Mouse (Mus musculus) adrenal gland, postnatal 14 days (tissue): ENCODE results near the gene Aco1. TPM values are rescaled to one million over a fixed set of nuclear protein-coding genes. Genes with fewer than 3 reads are reported as not detected.

ENCODE experiments used
- DNase-seq: peaks from one replicate; pipeline ENCODE4 v3.0.0; 2021; ENCODE audit warnings: mixed read lengths
- total RNA-seq: library from RNA; stranded (reverse); gene quantifications from 2 replicates; pipeline ENCODE4 v1.2.3, GENCODE M21; 2021

Aco1 gene
- total RNA-seq, 1 experiment from 2014 or later = 132 TPM

DNA sequence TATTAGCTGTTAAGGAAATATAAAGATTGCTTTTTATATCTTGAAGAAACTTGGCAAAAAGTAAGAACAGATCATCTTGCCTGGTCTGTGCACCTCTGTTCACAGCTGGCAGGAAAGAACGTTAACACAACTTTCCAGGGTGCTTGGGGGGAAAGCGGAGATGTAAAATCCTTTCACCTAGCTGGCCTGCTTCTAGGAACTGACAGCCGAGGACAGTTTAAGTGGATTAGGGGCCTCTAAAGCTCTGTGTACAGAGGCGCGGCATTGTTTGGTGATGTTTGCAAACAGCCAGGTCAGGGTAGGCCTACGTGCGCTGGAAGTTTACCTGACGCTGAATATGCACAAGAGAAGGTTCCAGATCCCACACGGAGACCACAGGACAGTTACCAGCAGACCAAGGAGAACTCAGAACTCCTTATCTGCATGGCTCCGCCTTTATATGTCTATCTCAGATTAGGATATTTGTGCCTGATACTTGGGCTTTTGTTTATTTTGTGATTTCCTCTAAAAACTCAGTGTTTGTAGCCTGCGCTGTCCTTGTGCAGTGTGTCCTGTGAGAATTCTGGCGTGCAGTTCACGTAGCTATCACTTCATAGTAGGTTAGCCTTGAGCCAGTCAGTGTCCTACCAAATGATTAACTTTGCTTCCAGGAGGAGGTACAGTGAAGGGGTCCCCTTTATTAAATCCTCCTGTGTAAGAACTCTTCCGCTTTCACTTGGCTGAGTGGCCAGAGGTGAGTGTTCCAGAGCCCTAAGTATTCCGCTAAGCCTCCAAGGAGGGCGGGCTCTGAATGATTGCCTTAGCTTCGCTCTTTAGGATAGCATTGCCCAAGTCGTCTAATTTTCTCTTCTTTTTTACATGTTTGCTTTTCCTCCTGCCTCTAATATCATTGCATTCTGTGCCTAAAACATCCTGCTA is 14.0 kb downstream of the Aco1 start:
- no peak for DNase-seq

DNA sequence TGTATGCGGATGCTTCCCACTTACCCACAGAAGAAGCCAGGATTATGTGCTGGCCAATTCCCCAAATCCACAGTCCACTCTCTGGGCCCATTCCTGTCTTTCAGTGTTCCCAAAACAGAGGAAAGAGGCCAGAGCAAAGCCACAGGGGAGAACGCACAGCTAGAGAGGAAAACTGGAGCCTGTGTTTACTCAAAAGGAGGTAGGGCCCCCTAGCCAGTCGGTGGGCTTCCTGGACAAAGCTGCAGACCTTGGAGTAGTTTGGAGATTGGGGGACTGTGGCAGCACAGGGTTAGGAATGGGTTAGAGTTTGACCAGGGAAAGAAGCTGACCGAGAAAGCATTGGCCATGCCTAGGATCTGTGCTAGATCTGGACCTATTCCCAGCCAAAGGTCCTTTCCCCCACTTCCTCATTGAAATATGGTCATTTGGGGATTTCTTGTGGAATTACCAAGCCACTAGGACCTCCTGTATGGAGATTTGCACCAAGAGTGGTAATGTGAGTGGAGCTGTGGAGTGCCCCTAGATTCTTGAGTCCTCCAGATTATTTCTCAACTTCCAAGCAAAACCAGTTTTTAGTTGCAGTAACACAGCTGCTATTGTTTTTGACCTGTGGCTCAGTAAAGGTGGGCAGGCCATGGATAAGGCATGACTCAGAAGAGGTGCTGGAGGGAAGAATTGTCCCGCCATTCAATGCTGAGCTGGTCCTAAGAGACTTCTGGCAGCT is 14.8 kb downstream of the Aco1 start:
- DNase-seq = no peak

DNA sequence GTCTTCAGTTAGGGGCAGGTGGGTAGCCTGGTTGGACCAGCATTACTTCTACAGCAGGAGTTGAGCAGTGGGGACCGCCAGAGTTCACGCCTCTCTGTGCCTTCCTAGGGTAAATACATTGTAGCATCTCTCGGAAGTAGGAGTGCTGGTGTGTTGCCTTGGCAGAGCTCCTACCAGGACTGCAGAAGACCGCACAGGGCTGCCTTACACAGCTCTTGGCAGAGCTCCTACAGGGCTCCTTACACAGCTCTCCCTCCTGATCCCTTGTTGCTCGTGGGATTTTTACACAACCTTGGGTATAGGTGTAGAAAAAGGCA is 15.3 kb downstream of the Aco1 start:
- no peak for DNase-seq

GRCm38 (mm10) chr4:40160591-40161434 is 17.9 kb downstream of the Aco1 start:
- no peak for DNase-seq

DNA sequence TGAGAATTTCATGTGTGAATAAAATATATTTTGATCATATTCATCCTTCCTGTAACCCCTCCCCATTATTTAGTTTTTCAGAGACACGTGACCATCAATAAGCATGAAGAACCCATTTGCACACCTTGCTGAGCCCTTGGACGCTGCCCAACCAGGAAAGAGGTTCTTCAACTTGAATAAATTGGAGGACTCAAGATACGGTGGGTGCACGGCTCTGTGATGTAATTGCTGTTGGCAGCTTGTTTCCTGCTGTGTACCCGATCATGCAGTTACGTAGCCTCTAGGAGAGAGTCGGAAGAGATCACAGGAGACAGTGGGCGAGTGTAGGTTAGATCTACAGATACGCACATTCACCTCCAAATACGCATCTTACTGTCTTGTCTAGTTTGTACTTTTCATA is 20.8 kb downstream of the Aco1 start:
- DNase-seq = no peak

- no peak for DNase-seq
Observed at GRCm38 (mm10) chr4:40171477-40171876, 28.6 kb downstream of the Aco1 start.

- no peak for DNase-seq
Observed at GRCm38 (mm10) chr4:40172336-40172735, 29.5 kb downstream of the Aco1 start.

DNA sequence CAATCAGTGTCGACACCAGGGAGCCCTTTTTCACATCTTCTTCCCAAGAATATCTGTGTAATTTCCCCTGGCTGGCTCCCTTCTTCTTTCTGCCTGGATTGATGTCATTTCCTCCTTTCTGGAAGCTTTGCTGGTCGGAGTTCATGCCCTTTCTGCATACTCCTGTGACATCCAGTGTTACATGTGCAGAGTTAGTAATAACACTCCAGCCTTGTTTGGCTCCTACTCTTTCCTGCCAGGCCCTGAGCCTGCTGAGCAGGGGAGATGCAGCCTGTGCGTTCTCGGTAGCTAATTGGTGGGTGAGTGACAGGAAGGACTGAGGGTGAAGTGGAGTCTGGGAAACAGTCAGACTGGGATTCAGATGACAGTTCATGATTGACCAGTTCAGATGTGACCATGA is 31.4 kb downstream of the Aco1 start:
- no peak for DNase-seq

- no peak for DNase-seq
Observed at GRCm38 (mm10) chr4:40178584-40178983, 35.7 kb downstream of the Aco1 start.

DNA sequence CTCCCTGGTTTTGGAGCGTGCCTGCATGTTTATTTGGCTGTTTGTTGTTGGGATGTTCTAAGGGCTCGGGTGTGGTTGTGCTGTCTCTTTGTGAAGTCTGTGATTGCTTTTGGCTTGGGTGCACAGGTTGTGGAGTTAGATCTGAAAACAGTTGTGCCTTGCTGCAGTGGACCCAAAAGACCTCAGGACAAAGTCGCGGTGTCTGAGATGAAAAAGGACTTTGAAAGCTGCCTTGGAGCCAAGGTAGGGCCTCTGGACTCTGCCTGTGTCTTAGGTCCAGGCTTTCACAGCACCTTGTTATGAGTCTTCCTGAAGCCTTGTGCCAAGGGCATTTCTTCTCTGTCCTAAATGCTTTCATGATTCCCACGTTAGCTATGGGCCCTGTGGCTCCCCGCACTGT is 37.2 kb downstream of the Aco1 start:
- DNase-seq = no peak

DNA sequence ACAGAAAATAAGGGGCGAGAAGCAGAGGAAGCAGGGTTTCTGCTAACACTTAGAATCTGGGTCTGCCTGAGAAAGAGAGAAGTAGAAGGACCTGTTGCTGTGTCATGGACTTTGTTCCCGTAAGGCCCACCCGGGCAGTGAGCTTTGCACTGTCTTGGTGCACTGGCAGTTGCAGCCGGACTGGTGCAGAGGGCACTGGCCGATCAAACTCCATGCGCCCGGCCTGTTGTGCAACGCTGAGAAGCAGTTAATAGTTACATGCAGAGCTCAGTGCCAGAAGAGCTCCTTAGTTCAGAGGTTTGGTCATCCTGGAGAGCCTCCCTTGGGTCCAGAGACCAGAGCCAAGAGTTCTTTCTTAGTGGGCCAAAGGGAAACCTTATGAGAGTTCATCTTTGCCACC is 38.8 kb downstream of the Aco1 start:
- DNase-seq = peak; percentile 67

DNA sequence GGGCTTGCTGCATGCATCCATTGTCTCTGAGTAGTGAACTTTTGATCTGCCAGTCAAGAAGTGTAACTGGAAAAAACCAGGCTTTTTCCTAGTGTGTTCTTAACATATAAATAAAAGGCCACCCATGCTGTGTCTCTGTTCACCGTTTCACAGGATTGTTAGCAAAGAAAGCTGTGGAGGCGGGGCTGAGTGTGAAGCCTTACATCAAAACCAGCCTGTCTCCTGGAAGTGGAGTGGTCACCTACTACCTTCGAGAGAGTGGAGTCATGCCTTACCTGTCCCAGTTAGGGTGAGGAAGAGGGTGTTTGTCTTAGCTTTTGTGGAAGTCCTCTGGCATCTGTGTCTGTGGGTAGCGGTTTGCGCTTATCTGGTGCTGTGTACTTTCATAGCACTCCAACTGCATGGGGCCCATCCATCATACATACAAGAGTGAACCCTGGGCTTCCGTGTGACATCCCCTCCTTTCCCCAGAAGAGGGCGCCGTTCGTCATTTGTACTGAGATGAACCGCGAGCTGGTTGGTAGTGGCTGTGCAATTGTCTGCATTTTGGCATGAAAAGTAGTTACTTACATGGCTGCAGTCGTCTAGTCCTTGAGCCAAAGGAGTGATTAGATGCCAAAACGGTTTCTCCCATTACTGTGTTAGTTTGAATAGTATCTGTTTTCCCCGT is 39.9 kb downstream of the Aco1 start:
- peak; percentile 87 for DNase-seq

- DNase-seq = no peak
Observed at GRCm38 (mm10) chr4:40183781-40184180, 40.9 kb downstream of the Aco1 start.

- DNase-seq = no peak
Observed at GRCm38 (mm10) chr4:40184470-40184869, 41.6 kb downstream of the Aco1 start.

DNA sequence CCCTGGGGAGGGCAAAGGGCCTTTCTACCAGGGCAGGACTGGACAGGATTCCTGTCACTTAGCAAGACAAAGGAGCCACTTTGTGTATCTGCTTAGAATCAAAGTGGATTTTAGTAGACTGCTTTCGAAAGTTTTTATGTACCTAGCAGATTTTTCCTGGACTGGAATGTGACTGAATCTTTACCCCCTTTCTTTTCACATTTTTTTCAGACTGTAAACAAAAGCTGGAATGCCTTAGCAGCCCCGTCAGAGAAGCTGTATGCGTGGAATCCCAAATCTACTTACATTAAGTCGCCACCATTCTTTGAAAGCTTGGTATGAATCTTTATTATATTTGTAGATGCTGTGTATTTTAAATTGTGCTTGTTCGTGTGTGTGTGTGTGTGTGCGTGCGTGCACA is 45.1 kb downstream of the Aco1 start:
- no peak for DNase-seq

GRCm38 (mm10) chr4:40192246-40192645 is 49.4 kb downstream of the Aco1 start:
- DNase-seq = no peak

GRCm38 (mm10) chr4:40193461-40193860 is 50.6 kb downstream of the Aco1 start:
- DNase-seq = no peak

- DNase-seq = no peak
Observed at GRCm38 (mm10) chr4:40195336-40195735, 52.5 kb downstream of the Aco1 start.

DNA sequence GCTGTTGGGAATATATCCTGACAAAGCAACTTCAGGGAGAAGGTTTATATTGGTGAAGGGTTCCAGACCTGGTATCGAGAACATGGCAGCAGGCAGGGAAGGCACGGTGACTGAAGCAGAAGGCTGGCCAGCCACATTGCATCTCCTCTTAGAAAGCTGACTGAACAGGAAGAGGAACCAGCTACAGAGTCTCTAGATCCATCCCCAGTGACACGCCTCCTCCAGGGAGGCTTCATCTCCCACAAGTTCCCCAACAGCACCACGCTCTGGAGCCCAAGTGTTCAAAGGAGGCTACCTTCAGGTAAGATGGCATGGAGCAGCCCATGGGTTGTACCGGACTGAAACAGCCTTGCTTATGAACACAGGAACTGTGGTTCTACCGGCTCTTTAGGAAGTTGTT is 59.3 kb downstream of the Aco1 start:
- no peak for DNase-seq

DNA sequence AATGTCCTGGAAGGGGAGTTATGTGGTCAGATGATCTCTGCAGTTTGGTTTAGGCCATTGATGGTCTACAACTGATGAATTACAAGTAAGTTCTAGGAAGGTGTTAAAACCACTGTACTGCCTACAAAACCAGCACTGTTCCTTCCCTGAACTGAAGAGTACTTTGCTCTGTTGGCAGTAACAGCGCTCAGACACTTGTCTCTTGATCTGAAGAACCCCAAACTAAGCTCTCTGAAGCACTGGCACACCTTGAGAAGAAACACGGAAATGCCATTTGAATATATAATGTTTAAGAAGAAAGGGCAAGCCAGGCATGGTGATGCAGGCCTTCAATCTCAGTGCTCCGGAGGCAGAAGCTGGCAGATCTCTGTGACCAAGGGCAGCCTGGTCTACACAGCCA is 61.5 kb downstream of the Aco1 start:
- no peak for DNase-seq

GRCm38 (mm10) chr4:40205231-40205903 is 62.5 kb downstream of the Aco1 start:
- peak; percentile 55 for DNase-seq

- DNase-seq = no peak
Observed at GRCm38 (mm10) chr4:40207701-40208100, 64.8 kb downstream of the Aco1 start.
